In genomic region chr13:103779922-103780585, GRCm38 (mm10) we compare ENCODE assay signal across 8 mouse cellular contexts. TPM values are rescaled to one million over a fixed set of nuclear protein-coding genes. Genes with fewer than 3 reads are reported as not detected.
DNase-seq lines count a peak whose midpoint lies in the region; ATAC-seq and TF ChIP-seq lines count a peak whose summit lies in the region.

No protein-coding gene starts in this region.

- no peak overlapping the region for H3K27ac ChIP-seq in kidney, adult 2 months (ENCODE audit: insufficient read depth, low read depth, low read length)
- H3K27ac ChIP-seq in kidney, embryonic 15.5 days, result no peak overlapping the region
- no peak overlapping the region for H3K27ac ChIP-seq in ES-Bruce4 (ENCODE audit: insufficient read depth, low read length)
- no peak overlapping the region for H3K27ac ChIP-seq in limb, embryonic 11.5 days (replicated peaks; ENCODE audit: low read depth, low read length)
- no peak overlapping the region for H3K27ac ChIP-seq in midbrain, postnatal 0 days (ENCODE audit: low read depth, low read length)

- no peaks in the 10 kb centered on the region for H3K27me3 ChIP-seq in kidney, adult 2 months (replicated peaks; ENCODE audit: control insufficient read depth, insufficient read depth, low read length)
- H3K27me3 ChIP-seq in kidney, embryonic 15.5 days, result no peaks in the 10 kb centered on the region
- no peaks in the 10 kb centered on the region for H3K27me3 ChIP-seq in ES-Bruce4 (ENCODE audit: control insufficient read depth, insufficient read depth, low read length, poor library complexity, severe bottlenecking)
- H3K27me3 ChIP-seq in limb, embryonic 11.5 days (ENCODE audit: control insufficient read depth, insufficient read depth, low read length), result no peaks in the 10 kb centered on the region
- no peaks in the 10 kb centered on the region for H3K27me3 ChIP-seq in midbrain, postnatal 0 days (ENCODE audit: insufficient read depth, low read length)

- no peaks in the 10 kb centered on the region for H3K9me3 ChIP-seq in kidney, embryonic 15.5 days (replicated peaks)
- H3K9me3 ChIP-seq in ES-Bruce4 (replicated peaks; ENCODE audit: control insufficient read depth, insufficient read depth, low read length, poor library complexity, severe bottlenecking), result no peaks in the 10 kb centered on the region
- no peaks in the 10 kb centered on the region for H3K9me3 ChIP-seq in limb, embryonic 11.5 days (ENCODE audit: control insufficient read depth, low read length)
- H3K9me3 ChIP-seq in midbrain, postnatal 0 days (ENCODE audit: low read length), result no peaks in the 10 kb centered on the region

- H3K36me3 ChIP-seq in kidney, adult 2 months (ENCODE audit: control insufficient read depth, insufficient read depth, low read length), result no peaks in the 10 kb centered on the region
- no peaks in the 10 kb centered on the region for H3K36me3 ChIP-seq in kidney, embryonic 15.5 days
- no peaks in the 10 kb centered on the region for H3K36me3 ChIP-seq in ES-Bruce4 (ENCODE audit: control insufficient read depth, insufficient read depth, low read length, poor library complexity, severe bottlenecking)
- H3K36me3 ChIP-seq in limb, embryonic 11.5 days (ENCODE audit: control insufficient read depth, insufficient read depth, low read length), result no peaks in the 10 kb centered on the region
- no peaks in the 10 kb centered on the region for H3K36me3 ChIP-seq in midbrain, postnatal 0 days (ENCODE audit: insufficient read depth, low read length)

- H3K9ac ChIP-seq in kidney, embryonic 15.5 days, result no peak overlapping the region
- no peak overlapping the region for H3K9ac ChIP-seq in ES-Bruce4 (ENCODE audit: low read depth, poor library complexity, severe bottlenecking)
- H3K9ac ChIP-seq in limb, embryonic 11.5 days (ENCODE audit: low read length), result no peak overlapping the region
- no peak overlapping the region for H3K9ac ChIP-seq in midbrain, postnatal 0 days (replicated peaks; ENCODE audit: low read length, poor library complexity, severe bottlenecking)

- ATAC-seq in kidney, embryonic 15.5 days (replicated peaks; ENCODE audit: low FRiP score), result no peak
- no peak for ATAC-seq in limb, embryonic 11.5 days (ENCODE audit: insufficient number of reproducible peaks, low FRiP score, low TSS enrichment, low read depth)
- no peak for ATAC-seq in midbrain, postnatal 0 days (ENCODE audit: low FRiP score)
- no peak for ATAC-seq in monocyte, adult 5-6 weeks (replicated peaks; ENCODE audit: insufficient number of reproducible peaks, low FRiP score, low TSS enrichment, poor library complexity, severe bottlenecking)

- H3K4me2 ChIP-seq in kidney, embryonic 15.5 days, result no peak overlapping the region
- no peak overlapping the region for H3K4me2 ChIP-seq in limb, embryonic 11.5 days (ENCODE audit: low read depth, severe bottlenecking)
- no peak overlapping the region for H3K4me2 ChIP-seq in midbrain, postnatal 0 days (ENCODE audit: low read depth, low read length, poor library complexity, severe bottlenecking)

- peak; percentile 21 for DNase-seq in kidney, adult 2 months
- peak; percentile 70 to 80 for DNase-seq in cerebellum, postnatal 10 days
- DNase-seq in heart, postnatal 4 days, result peak; percentile 56
- peak; percentile 62 for DNase-seq in limb, embryonic 11.5 days (ENCODE audit: low spot score)
- DNase-seq in midbrain, postnatal 0 days (ENCODE audit: low spot score), result no peak

- no peaks in the 10 kb centered on the region for H3K4me1 ChIP-seq in kidney, adult 2 months (ENCODE audit: control insufficient read depth, insufficient read depth, low read length)
- H3K4me1 ChIP-seq in kidney, embryonic 15.5 days, result no peaks in the 10 kb centered on the region
- H3K4me1 ChIP-seq in ES-Bruce4 (ENCODE audit: control insufficient read depth, insufficient read depth, low read length), result no peaks in the 10 kb centered on the region
- H3K4me1 ChIP-seq in limb, embryonic 11.5 days (ENCODE audit: control insufficient read depth, insufficient read depth, low read length), result no peaks in the 10 kb centered on the region
- 0 out of 2 replicates have a peak, but pooled peaks cover 1% of the 10 kb centered on the region for H3K4me1 ChIP-seq in midbrain, postnatal 0 days (ENCODE audit: insufficient read depth, low read length)

- TF ChIP-seq POLR2A in kidney, adult 2 months (IDR thresholded peaks at IDR 0.05; ENCODE audit: low read depth, low read length), result no peak
- TF ChIP-seq POLR2A in ES-Bruce4 (IDR thresholded peaks at IDR 0.05; ENCODE audit: insufficient read depth, low read length), result no peak

- H3K4me3 ChIP-seq in kidney, adult 2 months (ENCODE audit: insufficient read depth, low read depth, low read length), result no peak overlapping the region
- H3K4me3 ChIP-seq in kidney, embryonic 15.5 days (replicated peaks), result no peak overlapping the region
- H3K4me3 ChIP-seq in ES-Bruce4 (ENCODE audit: low read depth, low read length), result no peak overlapping the region
- H3K4me3 ChIP-seq in limb, embryonic 11.5 days (ENCODE audit: low read depth, low read length), result no peak overlapping the region
- no peak overlapping the region for H3K4me3 ChIP-seq in midbrain, postnatal 0 days (ENCODE audit: low read depth, low read length)

- peak; percentile 50 for TF ChIP-seq CTCF in kidney, adult 2 months (conservative IDR thresholded peaks at IDR 0.05; ENCODE audit: insufficient read depth, insufficient read length, low read depth, low read length)
- peak; percentile 15 for TF ChIP-seq CTCF in ES-Bruce4 (IDR thresholded peaks at IDR 0.05; ENCODE audit: low read depth, low read length)
- TF ChIP-seq CTCF in midbrain, postnatal 0 days (IDR thresholded peaks at IDR 0.05), result peak; percentile 63

- TF ChIP-seq EP300 in ES-Bruce4 (IDR thresholded peaks at IDR 0.05; ENCODE audit: insufficient read depth, low read depth, low read length), result no peak

- whole genome bisulfite sequencing in kidney, adult 2 months, result 35% methylated on average over 11 of the region's 11 CpGs
- WGBS in kidney, embryonic 15.5 days, result 34% methylated on average over 11 of the region's 11 CpGs
- 29% methylated on average over 11 of the region's 11 CpGs for WGBS in limb, embryonic 11.5 days
- WGBS in midbrain, postnatal 0 days, result 34% methylated on average over 11 of the region's 11 CpGs

RNA-seq across cellular contexts. Expression of gene Srek1, which starts 5.6 kb away (rescaled TPM):
- polyA plus RNA-seq in kidney, adult 2 months (2012; rRNA removed), result 34.0 and 42.2 TPM in 2 replicates
- 88.3 and 95.2 TPM in 2 replicates for polyA plus RNA-seq in kidney, embryonic 15.5 days (2015; fragmentation: Nextera tagmentation; extraction: Ambion mirVana)
- 109 and 122 TPM in 2 replicates for polyA plus RNA-seq in ES-Bruce4 (2011; ENCODE audit: insufficient read depth, insufficient read length, low read depth, missing spikeins)
- 10 to 100 TPM; 40.9 to 50.4 TPM for total RNA-seq in heart, postnatal 4 days (2021)
- 115 and 117 TPM in 2 replicates for polyA plus RNA-seq in limb, embryonic 11.5 days (2014; fragmentation: Nextera tagmentation; extraction: Ambion mirVana)
- total RNA-seq in midbrain, postnatal 0 days (2014; rRNA removed), result 23.1 and 42.3 TPM in 2 replicates
- polyA plus RNA-seq in midbrain, postnatal 0 days (2015; fragmentation: Nextera tagmentation; extraction: Ambion mirVana), result 36.1 and 47.8 TPM in 2 replicates
- total RNA-seq in monocyte, adult 5-6 weeks (2017), result 61.2 to 70.2 TPM (median 66.8 TPM) in 3 replicates
